15 mouse cellular contexts compared by ENCODE assay signal in the genomic region with DNA sequence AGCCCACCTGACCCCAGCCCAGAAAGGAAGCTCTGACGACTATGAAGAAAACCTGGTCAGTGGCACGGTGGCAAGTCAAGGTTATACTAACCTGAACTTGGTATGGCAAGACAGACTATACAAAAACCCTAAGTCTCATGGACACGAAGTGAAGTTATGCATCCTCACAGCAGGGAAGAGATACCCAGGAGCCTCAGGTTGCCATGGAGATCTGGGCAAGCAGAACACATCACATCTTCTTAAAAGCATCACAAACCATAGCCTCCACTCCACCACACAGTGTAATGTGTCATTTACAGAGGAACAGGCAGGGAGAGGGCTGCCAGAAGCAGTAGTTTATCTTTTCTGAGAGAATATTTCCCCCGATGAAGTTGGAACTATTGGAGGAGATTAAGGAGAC.
DNase-seq lines count a peak whose midpoint lies in the region; ATAC-seq and TF ChIP-seq lines count a peak whose summit lies in the region.
"Had no signal": no experiment of that assay in that cellular context is flagged by ENCODE, and none has a peak within 500 bp of the region (broad histone marks: within the 10 kb centered on the region; RNA-seq: fewer than 3 reads in every experiment).

No protein-coding gene starts in this region.

- TF ChIP-seq POLR2A in cortical plate, adult 2 months (IDR thresholded peaks at IDR 0.05; ENCODE audit: extremely low read depth, insufficient read depth, low read length): 0 out of 2 replicates have a peak, but pooled peaks have one; percentile 30

- H3K27me3 ChIP-seq in hindbrain, embryonic 16.5 days (replicated peaks; ENCODE audit: control insufficient read depth, insufficient read depth, low read length): no peaks in the 10 kb centered on the region
- H3K27me3 ChIP-seq in hindbrain, embryonic 10.5 days (ENCODE audit: insufficient read depth, poor library complexity, severe bottlenecking): no peaks in the 10 kb centered on the region

- no peak for DNase-seq in hindbrain, embryonic 10.5 days (ENCODE audit: low spot score)
- DNase-seq in layer of hippocampus, postnatal 14 days (ENCODE audit: low spot score in 2 of 2): peak; percentile 23 to 31
- DNase-seq in right cerebral cortex, adult 18-20 months: peak; percentile 73
- no peak for DNase-seq in urinary bladder, adult 18-20 months (ENCODE audit: low spot score in 2 of 2)
- DNase-seq in ovary, postnatal 36 days (ENCODE audit: low spot score): no peak
- DNase-seq: B cell, adult 2 months; kidney, adult 11 months; lung, postnatal 4 days had no signal

- no peak for TF ChIP-seq CTCF in cortical plate, adult 2 months (IDR thresholded peaks at IDR 0.05; ENCODE audit: extremely low read depth, insufficient read depth, low read length)

- no peaks in the 10 kb centered on the region for H3K4me1 ChIP-seq in hindbrain, embryonic 16.5 days (ENCODE audit: control insufficient read depth, insufficient read depth, low read depth, low read length)
- H3K4me1 ChIP-seq in hindbrain, embryonic 10.5 days (replicated peaks): no peaks in the 10 kb centered on the region
- H3K4me1 ChIP-seq in cortical plate, adult 2 months (ENCODE audit: control insufficient read depth, insufficient read depth, low read length): peaks cover 3% of the 10 kb centered on the region
- H3K4me1 ChIP-seq: heart, embryonic 15.5 days had no signal

- no peak overlapping the region for H3K4me3 ChIP-seq in hindbrain, embryonic 16.5 days (ENCODE audit: low read length)
- no peak overlapping the region for H3K4me3 ChIP-seq in hindbrain, embryonic 10.5 days
- no peak overlapping the region for H3K4me3 ChIP-seq in cortical plate, adult 2 months (ENCODE audit: insufficient read depth, low read length)
- H3K4me3 ChIP-seq: heart, embryonic 15.5 days; myocyte had no signal

- H3K9ac ChIP-seq in hindbrain, embryonic 16.5 days (ENCODE audit: low read depth, low read length): no peak overlapping the region
- H3K9ac ChIP-seq: heart, embryonic 15.5 days; liver, embryonic 14.5 days had no signal

- 49% methylated on average over 4 of the region's 4 CpGs for WGBS in hindbrain, embryonic 16.5 days
- 68% methylated on average over 4 of the region's 4 CpGs for WGBS in hindbrain, embryonic 10.5 days

- H3K4me2 ChIP-seq in hindbrain, embryonic 16.5 days (ENCODE audit: low read length): no peak overlapping the region
- H3K4me2 ChIP-seq: heart, embryonic 15.5 days had no signal

- peak; percentile 63; the same call in 1 of the 2 replicates for ATAC-seq in hindbrain, embryonic 16.5 days
- no peak for ATAC-seq in erythroid progenitor cell, adult 5-6 weeks (replicated peaks; ENCODE audit: low FRiP score, poor library complexity, severe bottlenecking)

- no peaks in the 10 kb centered on the region for H3K9me3 ChIP-seq in hindbrain, embryonic 16.5 days (ENCODE audit: control insufficient read depth, low read length)
- no peaks in the 10 kb centered on the region for H3K9me3 ChIP-seq in hindbrain, embryonic 10.5 days
- H3K9me3 ChIP-seq: G1E; heart, embryonic 15.5 days had no signal

- H3K27ac ChIP-seq in hindbrain, embryonic 16.5 days (ENCODE audit: low read depth, low read length): no peak overlapping the region
- H3K27ac ChIP-seq in hindbrain, embryonic 10.5 days: no peak overlapping the region
- H3K27ac ChIP-seq in cortical plate, adult 2 months (ENCODE audit: insufficient read depth, low read length): no peak overlapping the region
- H3K27ac ChIP-seq: heart, embryonic 15.5 days; liver, embryonic 14.5 days had no signal

- no peaks in the 10 kb centered on the region for H3K36me3 ChIP-seq in hindbrain, embryonic 16.5 days (ENCODE audit: control insufficient read depth, insufficient read depth, low read length)
- no peaks in the 10 kb centered on the region for H3K36me3 ChIP-seq in hindbrain, embryonic 10.5 days
- H3K36me3 ChIP-seq: G1E; heart, embryonic 15.5 days had no signal

Comparison
In these comparisons a context has a peak if more than half of its experiments do, and no peak if none do; other contexts are left out.
1. DNase-seq: peak in layer of hippocampus, postnatal 14 days (2 of 2) and right cerebral cortex, adult 18-20 months (single experiment); none in hindbrain, embryonic 10.5 days (single experiment), urinary bladder, adult 18-20 months (0 of 2) and ovary, postnatal 36 days (single experiment).